Mouse (Mus musculus) cerebellum, adult 8-10 months (tissue): ENCODE measurements around the gene Ankmy2.

Experiments used
- DNase-seq: peaks from one replicate; pipeline ENCODE4 v3.0.0; 2022

Gene Ankmy2

DNA sequence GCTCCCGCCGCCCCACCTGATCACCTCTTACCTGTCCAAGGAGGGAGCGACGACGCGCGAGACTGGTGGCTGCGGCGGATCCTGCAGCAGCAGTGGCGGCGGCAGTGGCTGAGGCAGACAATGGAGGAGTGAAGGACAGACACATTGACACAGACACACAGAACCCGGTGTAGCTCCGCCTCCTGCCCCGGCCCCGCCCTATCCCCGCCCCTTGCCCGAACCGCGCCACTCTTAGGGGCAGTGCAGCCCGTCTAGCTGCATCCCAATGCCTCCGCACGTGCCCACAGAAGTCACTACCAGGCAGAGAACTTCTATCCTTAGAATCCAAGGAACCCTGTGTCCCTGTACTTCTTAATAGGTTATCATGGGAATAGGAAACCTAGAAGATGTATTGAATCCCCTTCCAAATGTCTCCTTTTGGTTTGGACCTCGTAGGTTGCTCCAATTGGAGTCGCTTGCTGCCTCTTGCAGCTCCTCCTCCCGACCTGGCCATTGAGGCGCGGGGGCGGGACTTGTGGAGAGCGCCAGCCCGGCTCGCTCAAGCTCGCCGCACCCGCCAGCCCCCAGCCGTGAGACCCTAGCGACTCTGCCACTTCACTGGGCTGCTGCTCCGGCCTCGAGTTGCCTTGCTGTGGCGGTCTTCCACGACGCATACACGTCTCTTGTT is at the start of gene Ankmy2:
TSS of gene Ankmy2 (plus strand) at position 478 of the 667 bp plus-strand sequence.
- peak; percentile 83 for DNase-seq

DNA sequence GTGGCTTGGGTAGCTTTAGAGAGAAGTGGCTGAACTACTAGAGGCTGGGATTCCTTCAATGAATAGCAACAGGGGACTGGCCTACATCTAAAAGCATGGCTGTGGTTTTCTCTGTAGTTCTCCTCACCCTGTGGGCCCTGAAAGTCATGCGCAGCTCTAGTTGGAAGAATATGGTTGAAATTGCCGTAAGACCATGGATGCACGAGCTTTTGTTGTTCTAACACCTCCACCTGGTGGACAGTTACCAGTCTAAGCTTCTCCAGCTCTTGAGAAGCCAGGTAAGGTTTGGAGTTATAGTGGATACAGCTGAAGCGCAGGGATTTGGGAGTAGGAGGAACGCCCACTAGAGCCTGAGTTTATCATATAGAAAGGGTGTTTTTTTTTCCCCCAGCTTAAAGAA is 48.5 kb upstream of the Ankmy2 start:
- no peak for DNase-seq

DNA sequence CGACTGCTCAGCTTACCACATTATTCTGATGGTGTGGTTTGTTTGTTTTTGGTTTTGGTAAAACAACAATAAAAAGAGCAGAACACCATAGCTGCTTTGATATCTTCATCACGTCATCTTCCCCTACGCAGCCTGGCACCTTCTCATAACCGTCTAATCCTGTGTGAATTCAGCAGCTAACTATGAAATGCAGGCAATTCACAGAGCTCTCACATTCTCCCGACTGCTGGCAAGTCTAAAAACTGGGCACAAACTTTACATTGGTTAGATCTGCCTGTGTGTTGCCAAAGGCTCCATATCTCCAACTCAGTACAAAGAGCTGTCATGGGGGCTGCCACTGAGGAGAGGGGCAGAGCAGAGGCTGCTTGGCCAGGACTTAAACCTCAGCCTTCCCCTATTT is 46.5 kb upstream of the Ankmy2 start:
- DNase-seq, result no peak

DNA sequence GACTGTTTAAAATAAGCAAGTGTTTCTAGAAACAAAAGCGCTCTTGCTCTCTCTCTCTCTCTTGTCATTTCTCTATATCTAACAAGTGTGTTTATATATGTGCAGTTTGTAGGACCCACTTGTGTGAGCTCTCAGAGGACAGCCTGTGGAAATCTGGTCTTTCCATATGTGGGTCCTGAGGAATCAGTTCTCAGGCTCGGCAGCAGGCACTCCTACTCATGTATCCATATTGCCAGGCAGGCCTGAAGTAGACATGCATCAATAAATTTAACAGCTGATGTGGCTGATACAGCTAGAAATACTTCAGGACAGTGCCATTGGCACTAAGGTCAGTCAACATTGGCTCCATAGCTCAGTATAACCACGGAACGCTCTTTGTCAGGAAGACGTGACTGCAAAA is 45.8 kb upstream of the Ankmy2 start:
- DNase-seq, result no peak

- DNase-seq, result no peak
These were observed 44.8 kb upstream of the Ankmy2 start for GRCm38 (mm10) chr12:36112081-36112480.

- no peak for DNase-seq
These were observed 39.8 kb upstream of the Ankmy2 start for GRCm38 (mm10) chr12:36117161-36117560.

DNA sequence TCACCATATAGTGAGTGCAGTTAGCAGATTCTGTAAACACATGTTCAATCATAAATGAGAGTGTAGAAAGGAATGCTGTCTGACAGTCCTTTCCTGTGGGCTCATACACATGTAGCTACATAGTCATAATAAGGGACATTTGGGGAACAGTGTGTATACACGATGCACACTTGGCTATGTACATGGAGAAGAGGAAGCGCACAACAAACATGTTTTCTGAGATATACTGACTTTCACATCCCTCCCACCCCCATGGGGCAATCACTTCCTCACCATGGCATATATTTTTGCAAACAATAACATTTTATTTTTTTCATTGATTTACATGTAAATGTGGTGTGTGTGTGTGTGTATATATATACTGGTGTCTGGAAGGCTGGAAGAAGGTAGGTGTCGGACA is 37.7 kb upstream of the Ankmy2 start:
- DNase-seq, result no peak

DNA sequence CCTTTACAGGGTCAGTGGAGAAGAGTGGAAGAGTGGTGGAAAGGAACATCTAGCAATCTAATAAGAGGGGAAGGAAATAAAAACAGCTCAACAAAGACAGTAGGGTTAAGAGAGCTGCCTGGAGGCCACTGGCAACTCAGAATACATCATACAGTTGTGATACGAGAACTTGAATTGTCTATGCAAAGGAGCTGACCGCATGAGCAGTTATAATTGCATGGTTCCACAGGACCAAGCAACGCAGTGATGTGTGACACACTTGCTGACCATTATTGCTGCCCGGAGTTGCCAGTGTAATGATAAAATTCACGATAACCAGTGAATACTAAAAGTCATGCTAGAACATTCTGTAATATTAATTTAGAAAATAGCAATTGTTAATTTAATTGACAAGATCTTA is 30.9 kb upstream of the Ankmy2 start:
- no peak for DNase-seq

DNA sequence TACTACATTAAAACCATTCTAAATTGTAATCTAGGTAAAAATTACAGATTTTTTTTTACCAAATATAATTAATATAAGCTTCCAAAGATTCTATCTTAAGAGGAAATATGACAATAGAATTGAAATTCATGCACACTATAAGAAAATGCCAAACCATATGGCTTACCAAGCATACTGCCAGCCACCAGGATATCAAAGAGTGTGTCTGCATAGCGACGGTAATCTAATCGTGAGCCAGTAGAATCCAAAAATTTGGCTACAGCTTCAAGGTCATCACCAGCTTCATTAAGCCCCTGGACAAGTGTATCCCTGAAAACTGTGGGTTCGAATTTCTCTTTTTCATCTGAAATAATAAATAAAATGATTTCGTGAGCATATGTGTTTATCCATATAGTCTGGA is 27.1 kb upstream of the Ankmy2 start:
- no peak for DNase-seq

GRCm38 (mm10) chr12:36132254-36132653 is 24.7 kb upstream of the Ankmy2 start:
- DNase-seq, result no peak

DNA sequence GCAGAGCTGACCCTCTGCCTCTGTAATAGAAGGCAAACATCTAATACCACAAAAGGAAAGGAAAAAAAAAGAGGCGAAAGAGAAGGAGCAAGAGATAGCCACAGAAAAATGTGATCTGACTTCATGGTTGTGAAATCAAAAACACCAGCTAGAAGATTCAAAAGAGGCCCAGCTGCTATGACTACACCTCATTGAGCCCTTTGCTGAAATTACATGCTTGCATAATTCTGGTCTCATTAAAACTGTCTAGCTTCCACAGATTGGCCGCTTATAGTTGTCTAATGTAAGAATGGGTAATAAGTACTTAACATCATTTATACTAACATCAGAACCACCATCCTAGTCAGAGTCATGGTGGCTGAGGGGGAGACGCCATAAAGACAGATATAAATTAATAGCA is 24.2 kb upstream of the Ankmy2 start:
- DNase-seq, result no peak

DNA sequence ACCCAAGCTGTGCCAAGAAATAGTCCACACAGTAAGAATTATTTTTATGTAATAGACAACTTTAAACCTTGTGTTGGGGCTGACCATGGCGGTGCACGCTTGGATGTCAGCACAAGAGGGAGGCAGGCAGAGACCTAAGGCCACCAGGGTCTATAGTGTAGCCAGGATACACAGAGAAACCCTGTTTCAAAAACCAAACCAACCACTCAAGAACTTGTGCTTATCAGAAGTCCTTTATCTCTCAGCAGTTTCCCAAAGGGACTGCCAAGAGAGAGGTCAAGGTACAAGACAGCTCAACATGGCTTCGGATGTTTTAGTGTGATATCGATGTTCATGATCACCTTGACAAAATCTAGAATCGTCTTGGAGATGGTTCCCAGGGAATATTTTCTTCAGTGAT is 23.4 kb upstream of the Ankmy2 start:
- DNase-seq, result no peak

GRCm38 (mm10) chr12:36134111-36134510 is 22.8 kb upstream of the Ankmy2 start:
- no peak for DNase-seq

GRCm38 (mm10) chr12:36135409-36135808 is 21.5 kb upstream of the Ankmy2 start:
- DNase-seq, result no peak

DNA sequence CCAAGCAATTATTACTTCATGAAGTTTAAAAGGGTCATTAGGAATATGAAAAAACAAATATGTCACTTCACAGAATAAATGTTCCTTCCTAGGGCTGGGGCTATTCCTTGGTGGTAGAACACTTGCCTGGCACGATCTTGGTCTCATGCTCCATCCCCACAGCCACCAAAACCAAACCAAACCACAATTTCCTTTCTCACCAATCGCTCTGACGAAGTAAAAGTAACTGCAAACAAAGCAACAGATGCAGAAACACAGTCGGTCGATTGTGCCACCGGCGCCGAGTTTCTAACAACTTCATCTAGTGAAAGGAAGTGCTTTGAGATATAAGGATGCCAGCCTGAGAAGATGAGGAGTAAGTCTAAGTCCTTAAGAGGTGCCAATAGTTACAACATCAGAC is 20.6 kb upstream of the Ankmy2 start:
- DNase-seq, result no peak

DNA sequence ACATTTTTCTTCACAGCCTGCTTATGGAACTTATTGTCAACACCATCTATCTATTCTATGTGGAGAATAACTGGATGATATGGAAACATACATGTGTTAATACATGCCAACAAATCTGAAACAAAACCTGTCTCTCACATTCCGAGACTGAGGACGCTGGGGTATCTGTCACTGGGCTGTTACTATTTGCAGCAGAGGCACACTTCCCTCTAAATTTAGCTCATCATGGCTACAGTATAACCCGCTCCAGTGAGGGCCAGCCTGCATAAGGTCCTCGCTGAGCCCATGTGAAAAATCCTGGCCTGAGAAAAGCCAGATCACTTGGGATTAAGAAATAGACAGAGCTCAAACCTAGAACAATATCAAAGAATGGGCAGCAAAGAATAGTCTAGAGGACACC is 19.7 kb upstream of the Ankmy2 start:
- no peak for DNase-seq

DNA sequence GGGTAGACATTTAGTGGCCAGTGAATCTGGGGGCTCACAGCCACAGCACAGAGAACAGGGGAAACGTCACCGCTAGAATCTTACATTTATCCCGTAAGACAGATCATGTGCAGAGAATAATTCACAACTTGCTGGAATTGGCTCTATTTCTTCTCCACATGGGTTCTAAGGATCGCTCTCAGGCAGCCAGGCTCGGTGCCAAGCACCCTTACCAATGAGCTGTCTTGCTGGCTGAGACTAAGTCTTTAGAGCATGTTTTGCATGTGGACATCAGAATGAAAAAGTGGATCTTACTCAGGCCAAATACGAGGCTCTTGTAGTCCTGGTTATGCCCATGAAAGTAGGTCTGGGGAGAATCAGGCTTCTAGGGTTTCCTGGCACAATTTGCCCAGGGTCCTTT is 16.5 kb upstream of the Ankmy2 start:
- DNase-seq, result no peak

- DNase-seq, result no peak
These were observed 10.5 kb upstream of the Ankmy2 start for GRCm38 (mm10) chr12:36146230-36147011.

DNA sequence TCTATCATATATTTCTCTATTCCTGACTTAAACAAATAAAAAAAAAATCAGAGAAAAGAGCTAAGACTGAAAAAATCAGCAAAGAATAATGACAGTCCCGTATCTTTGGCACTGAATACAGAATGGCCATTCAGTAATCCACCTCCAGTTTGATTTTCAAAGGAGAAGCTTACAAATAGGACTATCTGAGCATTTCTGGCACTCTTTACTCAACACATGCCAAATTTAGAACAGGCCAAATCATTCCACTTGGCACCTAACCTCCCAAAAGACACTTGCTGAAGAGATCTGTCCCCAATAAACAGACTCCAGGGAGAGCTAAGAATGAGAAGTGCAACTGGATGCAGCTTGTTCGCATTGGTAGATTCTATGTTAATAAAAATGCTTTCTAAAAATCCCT is 6.6 kb upstream of the Ankmy2 start:
- peak; percentile 60 for DNase-seq

DNA sequence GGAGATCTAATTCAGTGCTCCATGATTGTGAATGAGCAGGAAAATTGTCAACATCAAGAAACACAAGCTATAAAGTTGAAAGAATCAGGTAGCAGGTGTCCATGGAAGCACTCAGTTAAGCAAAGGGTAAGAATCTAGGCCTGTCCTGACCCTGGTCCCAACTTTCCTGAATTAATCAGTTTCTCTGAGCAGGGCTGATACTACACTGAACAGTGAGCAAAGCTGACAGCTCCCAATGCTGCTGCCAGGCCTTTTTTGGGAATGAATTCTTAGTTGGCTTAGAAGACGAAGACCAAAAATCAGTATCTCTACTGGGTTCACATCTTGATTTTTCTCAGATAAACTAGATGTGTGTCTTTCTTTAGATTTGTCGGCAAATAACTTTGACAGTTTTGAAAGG is 6.2 kb upstream of the Ankmy2 start:
- DNase-seq, result no peak

GRCm38 (mm10) chr12:36155141-36155641 is 1.7 kb upstream of the Ankmy2 start:
- peak; percentile 42 for DNase-seq

GRCm38 (mm10) chr12:36156101-36156636 is 745 bp upstream of the Ankmy2 start:
- DNase-seq, result no peak

DNA sequence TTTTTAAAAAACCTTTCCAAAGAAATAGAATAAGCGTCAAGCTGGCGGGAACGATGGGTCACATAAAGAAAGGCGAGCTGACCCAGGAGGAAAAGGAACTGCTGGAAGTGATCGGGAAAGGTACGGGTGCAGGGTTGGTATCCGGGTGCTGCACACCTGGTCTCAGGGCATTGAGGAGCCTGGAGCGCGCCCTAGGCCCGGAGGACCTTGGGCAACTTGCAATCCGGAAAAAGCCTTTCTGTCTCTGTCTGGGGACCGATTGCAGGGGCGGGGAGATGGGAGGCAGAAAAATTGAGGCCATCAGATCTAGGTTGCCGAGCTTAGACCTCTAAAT is 357 bp downstream of the Ankmy2 start:
- DNase-seq, result no peak

GRCm38 (mm10) chr12:36157638-36158308 is 859 bp downstream of the Ankmy2 start, which contains the start of gene Bzw2:
Gene Bzw2 (minus strand): TSS chr12:36158080.
- peak; percentile 48 for DNase-seq
